Mouse (Mus musculus): ENCODE results near the gene Olfr1453. TPM values are rescaled to one million over a fixed set of nuclear protein-coding genes. Genes with fewer than 3 reads are reported as not detected.
"Not testable (repeated sequence)": the region's sequence is repeated elsewhere in the genome, so short reads cannot be mapped to it uniquely, and the experiment has no call there.

Olfr1453 gene
- total RNA-seq (2021), result not detected
- long read RNA-seq, experiment 1, result 0 reads
- long read RNA-seq, experiment 2, result 0 reads

- DNase-seq (ENCODE audit: low spot score in 2 of 2), result no peak
Observed at GRCm38 (mm10) chr19:13028227-13028626, at the start of gene Olfr1453. Gene Olfr1453 (minus strand): TSS chr19:13028327.

- DNase-seq (ENCODE audit: low spot score in 2 of 2), result no peak
Observed at GRCm38 (mm10) chr19:13060310-13060709, 32.2 kb upstream of the Olfr1453 start, which contains the start of gene Olfr1454. Gene Olfr1454 (plus strand): TSS chr19:13060610.

- no peak for DNase-seq (ENCODE audit: low spot score in 2 of 2)
Observed at GRCm38 (mm10) chr19:12994714-12995113, 33.4 kb downstream of the Olfr1453 start, which contains the start of gene Olfr1451. Gene Olfr1451 (plus strand): TSS chr19:12995014.

GRCm38 (mm10) chr19:12992316-12992715, 35.8 kb downstream of the Olfr1453 start:
- not testable (repeated sequence) for DNase-seq (ENCODE audit: low spot score in 2 of 2)

Other genes starting within 250 kb of the Olfr1453 start
- gene Zfp91, start 232.2 kb downstream of the Olfr1453 start, total RNA-seq (2021), result 10 to 100 TPM; 88.5 to 90.4 TPM
- gene Lpxn, start 232.1 kb downstream of the Olfr1453 start, total RNA-seq (2021), result 1 to 10 TPM; 1.7 to 2.1 TPM
- not detected for gene Gm5244, start 181.6 kb downstream of the Olfr1453 start, total RNA-seq (2021)
- not detected for gene Olfr1444, start 171.0 kb downstream of the Olfr1453 start, total RNA-seq (2021)
- gene Olfr1445, start 144.5 kb downstream of the Olfr1453 start, total RNA-seq (2021), result not detected
- gene Olfr1446, start 134.8 kb downstream of the Olfr1453 start, total RNA-seq (2021), result not detected
- not detected for gene Olfr1447, start 124.6 kb downstream of the Olfr1453 start, total RNA-seq (2021)
- gene Olfr1448, start 103.9 kb downstream of the Olfr1453 start, total RNA-seq (2021), result not detected
- not detected for gene Olfr1449, start 97.5 kb downstream of the Olfr1453 start, total RNA-seq (2021)
- gene Olfr1450, start 78.1 kb downstream of the Olfr1453 start, total RNA-seq (2021), result not detected
- not detected for gene Olfr1451, start 33.3 kb downstream of the Olfr1453 start, total RNA-seq (2021)
- not detected for gene Olfr1454, start 32.3 kb upstream of the Olfr1453 start, total RNA-seq (2021)
- gene Olfr1457, start 69.6 kb upstream of the Olfr1453 start, total RNA-seq (2021), result not detected
- not detected for gene Olfr1458, start 78.4 kb upstream of the Olfr1453 start, total RNA-seq (2021)
- under 1 TPM in 1 of 2 experiments, not detected in 1; 0.06 TPM for gene Olfr1459, start 121.2 kb upstream of the Olfr1453 start, total RNA-seq (2021)
- not detected for gene Olfr1461, start 134.7 kb upstream of the Olfr1453 start, total RNA-seq (2021)
- gene Olfr1462, start 157.4 kb upstream of the Olfr1453 start, total RNA-seq (2021), result not detected
- gene Olfr1463, start 203.0 kb upstream of the Olfr1453 start, total RNA-seq (2021), result not detected